Mouse (Mus musculus): Measurements from ENCODE around the gene Gm42372. TPM values are rescaled to one million over a fixed set of nuclear protein-coding genes. Genes with fewer than 3 reads are reported as not detected.

The Gm42372 gene
- polyA plus RNA-seq, 1 experiment = not detected

GRCm38 (mm10) chr7:16956410-16957265, 26.2 kb upstream of the Gm42372 start:
- Histone ChIP-seq H3K4me3 (ENCODE audit: insufficient read depth, low read length) (no peak overlapping the region), H3K27ac (ENCODE audit: insufficient read depth, low read length) (no peak overlapping the region), H3K4me1 (ENCODE audit: control insufficient read depth, insufficient read depth, low read length) (no peaks in the 10 kb centered on the region)
- no peak for TF ChIP-seq CTCF (IDR thresholded peaks at IDR 0.05; ENCODE audit: borderline replicate concordance, insufficient read depth, low read length)
- TF ChIP-seq POLR2A (IDR thresholded peaks at IDR 0.05; ENCODE audit: low read depth, low read length) = no peak

DNA sequence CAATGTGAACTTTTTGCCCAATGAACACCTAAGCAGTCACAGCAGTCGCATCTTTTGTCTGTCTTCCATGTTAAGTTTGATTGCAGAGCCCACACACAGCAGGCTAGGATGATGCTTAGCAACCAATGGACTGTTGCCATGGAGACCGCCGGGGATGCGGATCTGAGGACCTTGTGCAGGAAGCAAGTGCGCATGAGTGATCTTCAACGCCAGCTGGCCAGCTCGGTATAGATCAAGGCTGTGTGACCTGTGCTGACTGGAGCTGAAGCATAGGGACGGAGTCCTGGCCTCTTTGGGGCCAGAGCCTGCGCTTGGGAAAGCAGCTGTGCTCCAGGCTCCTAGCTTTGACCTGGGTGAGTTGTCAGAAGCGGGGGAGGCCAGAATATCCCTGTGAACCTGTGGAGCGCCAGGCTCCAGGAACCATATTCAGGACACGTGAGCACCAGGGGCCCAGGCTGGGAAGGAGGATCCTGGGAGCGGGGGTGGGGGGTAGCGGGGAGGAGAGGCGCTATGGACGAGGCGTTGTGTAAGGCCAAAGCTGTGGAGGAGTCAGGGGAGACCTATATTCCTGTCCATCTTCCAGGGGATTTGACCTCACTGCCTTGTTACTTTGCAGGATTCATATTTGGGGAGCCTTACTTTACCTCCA, 23.2 kb upstream of the Gm42372 start, which contains the start of gene Pnmal1:
Pnmal1 (plus strand) TSS at position 141 of the 649 bp plus-strand sequence.
- Histone ChIP-seq H3K4me1 (ENCODE audit: control insufficient read depth, insufficient read depth, low read length) (no peaks in the 10 kb centered on the region), H3K4me3 (ENCODE audit: insufficient read depth, low read length) (no peak within 1 kb of the TSS), H3K27ac (ENCODE audit: insufficient read depth, low read length) (no peak within 1 kb of the TSS)
- TF ChIP-seq CTCF (IDR thresholded peaks at IDR 0.05; ENCODE audit: borderline replicate concordance, insufficient read depth, low read length) (no peak), POLR2A (IDR thresholded peaks at IDR 0.05; ENCODE audit: low read depth, low read length) (no peak)

DNA sequence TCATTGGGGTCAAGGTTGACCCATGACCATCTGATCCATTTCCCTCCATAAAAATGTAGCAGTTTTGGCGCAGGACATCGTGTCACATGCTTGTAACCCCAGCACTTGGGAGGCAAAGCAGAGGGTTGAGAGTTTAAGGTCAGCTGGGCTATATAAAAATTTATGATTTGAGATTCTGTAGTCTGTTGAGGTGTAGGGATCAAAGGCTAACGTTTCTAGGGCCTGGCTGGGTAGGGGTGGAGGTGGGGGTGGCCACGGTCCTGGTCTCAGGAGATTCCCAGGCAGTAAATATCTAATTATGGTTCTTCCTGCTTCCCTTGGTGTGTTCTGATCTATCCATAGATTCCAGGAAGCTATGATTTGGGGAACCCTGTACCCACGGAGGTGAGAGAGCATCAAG, 21.2 kb upstream of the Gm42372 start:
- Histone ChIP-seq H3K4me1 (ENCODE audit: control insufficient read depth, insufficient read depth, low read length) (no peaks in the 10 kb centered on the region), H3K4me3 (ENCODE audit: insufficient read depth, low read length) (no peak overlapping the region), H3K27ac (ENCODE audit: insufficient read depth, low read length) (no peak overlapping the region)
- TF ChIP-seq CTCF (IDR thresholded peaks at IDR 0.05; ENCODE audit: borderline replicate concordance, insufficient read depth, low read length) = no peak
- no peak for TF ChIP-seq POLR2A (IDR thresholded peaks at IDR 0.05; ENCODE audit: low read depth, low read length)

GRCm38 (mm10) chr7:16968414-16968813, 14.5 kb upstream of the Gm42372 start:
- H3K27ac ChIP-seq (ENCODE audit: insufficient read depth, low read length) = no peak overlapping the region
- TF ChIP-seq CTCF (IDR thresholded peaks at IDR 0.05; ENCODE audit: borderline replicate concordance, insufficient read depth, low read length) (no peak), POLR2A (IDR thresholded peaks at IDR 0.05; ENCODE audit: low read depth, low read length) (no peak)
- H3K4me1 ChIP-seq (ENCODE audit: control insufficient read depth, insufficient read depth, low read length) = no peaks in the 10 kb centered on the region
- H3K4me3 ChIP-seq (ENCODE audit: insufficient read depth, low read length) = no peak overlapping the region

GRCm38 (mm10) chr7:16971160-16971559, 11.7 kb upstream of the Gm42372 start:
- TF ChIP-seq CTCF (IDR thresholded peaks at IDR 0.05; ENCODE audit: borderline replicate concordance, insufficient read depth, low read length) = no peak
- TF ChIP-seq POLR2A (IDR thresholded peaks at IDR 0.05; ENCODE audit: low read depth, low read length) = no peak
- H3K27ac ChIP-seq (ENCODE audit: insufficient read depth, low read length) = no peak overlapping the region

GRCm38 (mm10) chr7:16974018-16974417, 8.9 kb upstream of the Gm42372 start:
- Histone ChIP-seq H3K27ac (ENCODE audit: insufficient read depth, low read length) (no peak overlapping the region), H3K4me1 (ENCODE audit: control insufficient read depth, insufficient read depth, low read length) (no peaks in the 10 kb centered on the region), H3K4me3 (ENCODE audit: insufficient read depth, low read length) (no peak overlapping the region)
- TF ChIP-seq CTCF (IDR thresholded peaks at IDR 0.05; ENCODE audit: borderline replicate concordance, insufficient read depth, low read length) (no peak), POLR2A (IDR thresholded peaks at IDR 0.05; ENCODE audit: low read depth, low read length) (no peak)

More at GRCm38 (mm10) chr7:16971160-16971559, 11.7 kb upstream of the Gm42372 start:
- Histone ChIP-seq H3K4me3 (ENCODE audit: insufficient read depth, low read length) (no peak overlapping the region), H3K4me1 (ENCODE audit: control insufficient read depth, insufficient read depth, low read length) (no peaks in the 10 kb centered on the region)

DNA sequence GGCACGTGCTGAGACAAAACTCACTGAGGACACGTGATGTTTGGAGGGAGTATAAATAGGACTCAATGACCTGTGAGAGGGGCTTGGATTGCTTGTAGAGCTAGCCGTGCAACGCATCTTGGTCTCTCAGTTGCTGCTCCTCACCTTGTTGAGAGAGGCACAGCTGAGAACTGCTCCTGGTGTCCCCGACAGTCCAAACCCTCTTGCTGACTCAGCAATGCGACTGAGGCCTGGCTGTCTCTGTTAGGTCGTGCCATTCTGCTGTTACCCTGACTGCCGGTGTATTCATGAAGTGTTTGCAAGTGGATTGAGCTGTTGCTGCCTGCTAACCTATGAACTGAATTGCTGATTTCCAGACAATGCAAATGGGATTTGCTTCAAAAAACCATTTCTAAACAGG, 6.6 kb upstream of the Gm42372 start:
- TF ChIP-seq POLR2A (IDR thresholded peaks at IDR 0.05; ENCODE audit: low read depth, low read length) (no peak), CTCF (IDR thresholded peaks at IDR 0.05; ENCODE audit: borderline replicate concordance, insufficient read depth, low read length) (no peak)
- Histone ChIP-seq H3K4me1 (ENCODE audit: control insufficient read depth, insufficient read depth, low read length) (no peaks in the 10 kb centered on the region; the same call in 1 of the 2 replicates), H3K4me3 (ENCODE audit: insufficient read depth, low read length) (no peak overlapping the region), H3K27ac (ENCODE audit: insufficient read depth, low read length) (no peak overlapping the region)

- Histone ChIP-seq H3K4me3 (ENCODE audit: insufficient read depth, low read length) (no peak overlapping the region), H3K4me1 (ENCODE audit: control insufficient read depth, insufficient read depth, low read length) (no peaks in the 10 kb centered on the region; the same call in 1 of the 2 replicates), H3K27ac (ENCODE audit: insufficient read depth, low read length) (no peak overlapping the region)
- no peak for TF ChIP-seq CTCF (IDR thresholded peaks at IDR 0.05; ENCODE audit: borderline replicate concordance, insufficient read depth, low read length)
- no peak for TF ChIP-seq POLR2A (IDR thresholded peaks at IDR 0.05; ENCODE audit: low read depth, low read length)
These were observed 4.7 kb upstream of the Gm42372 start for GRCm38 (mm10) chr7:16978173-16978572.

DNA sequence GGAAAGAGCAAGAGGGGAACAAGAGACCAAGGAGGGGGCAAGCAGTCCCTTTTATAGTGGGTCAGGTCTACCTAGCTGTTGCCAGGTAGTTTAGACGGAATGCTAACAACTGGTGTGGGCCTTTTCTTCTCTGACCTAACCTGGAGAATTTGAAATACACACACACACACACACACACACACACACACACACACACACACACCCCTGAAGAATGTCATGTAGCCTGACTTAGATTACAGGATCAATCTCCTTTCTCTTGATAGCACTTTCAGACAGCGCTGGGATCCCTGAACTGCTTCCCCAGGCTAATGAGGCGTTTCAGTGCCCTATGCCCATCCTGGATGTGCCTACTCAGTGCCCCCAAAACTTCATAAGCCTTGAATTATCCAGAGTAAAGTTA, 4.3 kb upstream of the Gm42372 start:
- Histone ChIP-seq H3K4me3 (ENCODE audit: insufficient read depth, low read length) (no peak overlapping the region), H3K4me1 (ENCODE audit: control insufficient read depth, insufficient read depth, low read length) (no peaks in the 10 kb centered on the region; the same call in 1 of the 2 replicates), H3K27ac (ENCODE audit: insufficient read depth, low read length) (no peak overlapping the region)
- TF ChIP-seq CTCF (IDR thresholded peaks at IDR 0.05; ENCODE audit: borderline replicate concordance, insufficient read depth, low read length) (no peak), POLR2A (IDR thresholded peaks at IDR 0.05; ENCODE audit: low read depth, low read length) (no peak)

- Histone ChIP-seq H3K4me1 (ENCODE audit: control insufficient read depth, insufficient read depth, low read length) (no peaks in the 10 kb centered on the region; the same call in 1 of the 2 replicates), H3K4me3 (ENCODE audit: insufficient read depth, low read length) (no peak overlapping the region), H3K27ac (ENCODE audit: insufficient read depth, low read length) (peak overlapping the region; percentile 23)
- TF ChIP-seq CTCF (IDR thresholded peaks at IDR 0.05; ENCODE audit: borderline replicate concordance, insufficient read depth, low read length) (no peak), POLR2A (IDR thresholded peaks at IDR 0.05; ENCODE audit: low read depth, low read length) (peak; percentile 51)
These were observed 2.5 kb upstream of the Gm42372 start for GRCm38 (mm10) chr7:16980348-16980747.

Data from embryonic fibroblast, embryonic 13.5 days (primary cell).